In the genomic region with DNA sequence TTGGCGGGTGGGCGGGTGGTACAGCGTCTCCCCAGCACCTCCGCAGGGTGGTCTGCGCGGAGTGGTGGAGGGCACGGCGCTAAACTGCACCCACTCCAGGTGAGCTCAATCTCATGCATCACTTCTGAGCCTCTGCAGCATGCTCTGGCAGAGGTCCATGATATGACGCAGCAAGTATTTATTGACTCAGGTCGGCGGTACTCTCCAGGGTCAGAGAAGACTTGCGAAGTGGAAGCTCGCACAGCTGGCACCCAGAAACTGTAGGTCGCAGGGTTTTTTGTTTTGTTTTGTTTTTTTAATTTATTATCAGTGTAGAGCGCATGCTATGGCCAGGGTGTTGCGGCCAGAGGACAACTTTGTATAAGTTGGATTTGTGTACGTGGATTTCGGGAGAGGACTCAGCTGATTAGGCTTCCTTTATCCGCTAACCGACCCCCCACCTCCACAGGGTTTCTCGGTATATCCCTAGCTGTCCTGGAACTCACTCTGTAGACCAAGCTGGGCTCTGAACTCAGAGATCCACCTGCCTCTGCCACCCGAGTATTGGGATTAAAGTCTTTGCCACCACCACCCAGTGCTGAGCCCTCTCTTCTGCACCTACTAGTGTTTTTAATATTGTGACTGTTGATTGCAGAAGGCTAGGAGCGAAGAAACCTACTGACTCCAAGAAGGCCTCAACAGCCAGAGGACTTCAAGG, we compare ENCODE assay signal across 8 mouse cellular contexts. TPM values are rescaled to one million over a fixed set of nuclear protein-coding genes. Genes with fewer than 3 reads are reported as not detected.
DNase-seq lines count a peak whose midpoint lies in the region; ATAC-seq and TF ChIP-seq lines count a peak whose summit lies in the region.

No protein-coding gene starts in this region.

- WGBS in lung, embryonic 14.5 days, result 2% methylated on average over 23 of the region's 23 CpGs
- WGBS in neural tube, embryonic 15.5 days, result 5% methylated on average over 23 of the region's 23 CpGs

- ATAC-seq in lung, embryonic 14.5 days (ENCODE audit: insufficient read depth), result no peak; the same call in 1 of the 2 replicates
- peak; percentile 13 for ATAC-seq in neural tube, embryonic 15.5 days (ENCODE audit: low FRiP score)

- TF ChIP-seq CTCF in ES-Bruce4 (IDR thresholded peaks at IDR 0.05; ENCODE audit: low read depth, low read length), result no peak
- TF ChIP-seq CTCF in lung, embryonic 14.5 days (IDR thresholded peaks at IDR 0.05; ENCODE audit: low read depth), result no peak

- no peaks in the 10 kb centered on the region for H3K4me1 ChIP-seq in ES-Bruce4 (ENCODE audit: control insufficient read depth, insufficient read depth, low read length)
- H3K4me1 ChIP-seq in lung, embryonic 14.5 days (ENCODE audit: insufficient read depth), result peaks cover 15% of the 10 kb centered on the region; the same call in 1 of the 2 replicates
- H3K4me1 ChIP-seq in neural tube, embryonic 15.5 days, result peaks cover 43% of the 10 kb centered on the region

- TF ChIP-seq EP300 in ES-Bruce4 (IDR thresholded peaks at IDR 0.05; ENCODE audit: insufficient read depth, low read depth, low read length), result no peak

- peak; percentile 63 for DNase-seq in 3134 (ENCODE audit: extremely low read depth, insufficient read length, low spot score)
- peak; percentile 88 for DNase-seq in cerebellum, adult 9-11 months
- peak; percentile 69 to 78 for DNase-seq in heart, adult 9 months (ENCODE audit: low spot score in 2 of 2)
- peak; percentile 77 to 79 for DNase-seq in kidney, adult 8-10 months
- peak; percentile 85 for DNase-seq in lung, embryonic 14.5 days
- DNase-seq in layer of hippocampus, postnatal 36 days, result no peak

- H3K36me3 ChIP-seq in ES-Bruce4 (ENCODE audit: control insufficient read depth, insufficient read depth, low read length, poor library complexity, severe bottlenecking), result no peaks in the 10 kb centered on the region
- H3K36me3 ChIP-seq in lung, embryonic 14.5 days (ENCODE audit: insufficient read depth), result no peaks in the 10 kb centered on the region
- H3K36me3 ChIP-seq in neural tube, embryonic 15.5 days, result no peaks in the 10 kb centered on the region

- H3K27ac ChIP-seq in ES-Bruce4 (ENCODE audit: insufficient read depth, low read length), result no peak overlapping the region
- peak overlapping the region; percentile 42 for H3K27ac ChIP-seq in lung, embryonic 14.5 days (ENCODE audit: low read depth)
- H3K27ac ChIP-seq in neural tube, embryonic 15.5 days (replicated peaks), result peak overlapping the region; percentile 78

- H3K9ac ChIP-seq in ES-Bruce4 (ENCODE audit: low read depth, poor library complexity, severe bottlenecking), result peak overlapping the region; percentile 54
- peak overlapping the region; percentile 27 for H3K9ac ChIP-seq in lung, embryonic 14.5 days
- H3K9ac ChIP-seq in neural tube, embryonic 15.5 days (replicated peaks), result peak overlapping the region; percentile 45

- TF ChIP-seq POLR2A in ES-Bruce4 (IDR thresholded peaks at IDR 0.05; ENCODE audit: insufficient read depth, low read length), result no peak

- H3K27me3 ChIP-seq in ES-Bruce4 (ENCODE audit: control insufficient read depth, insufficient read depth, low read length, poor library complexity, severe bottlenecking), result no peaks in the 10 kb centered on the region
- no peaks in the 10 kb centered on the region for H3K27me3 ChIP-seq in lung, embryonic 14.5 days (ENCODE audit: insufficient read depth, low read length)
- H3K27me3 ChIP-seq in neural tube, embryonic 15.5 days (replicated peaks), result no peaks in the 10 kb centered on the region; the same call in 1 of the 2 replicates

- H3K4me2 ChIP-seq in lung, embryonic 14.5 days, result peak overlapping the region; percentile 90
- H3K4me2 ChIP-seq in neural tube, embryonic 15.5 days, result peak overlapping the region; percentile 86

- H3K4me3 ChIP-seq in ES-Bruce4 (ENCODE audit: low read depth, low read length), result peak overlapping the region; percentile 71
- peak overlapping the region; percentile 87 for H3K4me3 ChIP-seq in lung, embryonic 14.5 days (ENCODE audit: low read depth, low read length)
- peak overlapping the region; percentile 92 for H3K4me3 ChIP-seq in neural tube, embryonic 15.5 days (replicated peaks)

- H3K9me3 ChIP-seq in ES-Bruce4 (replicated peaks; ENCODE audit: control insufficient read depth, insufficient read depth, low read length, poor library complexity, severe bottlenecking), result no peaks in the 10 kb centered on the region
- no peaks in the 10 kb centered on the region for H3K9me3 ChIP-seq in lung, embryonic 14.5 days (ENCODE audit: low read depth, low read length)
- no peaks in the 10 kb centered on the region for H3K9me3 ChIP-seq in neural tube, embryonic 15.5 days (replicated peaks)

RNA-seq across cellular contexts. Expression of gene Pkd1, which starts 0.6 kb away (rescaled TPM):
- 13.0 and 14.8 TPM in 2 replicates for polyA plus RNA-seq in ES-Bruce4 (2011; ENCODE audit: insufficient read depth, insufficient read length, low read depth, missing spikeins)
- polyA plus RNA-seq in lung, embryonic 14.5 days (2014; fragmentation: Nextera tagmentation; extraction: Ambion mirVana), result 27.6 and 34.0 TPM in 2 replicates
- 31.2 and 31.7 TPM in 2 replicates for polyA plus RNA-seq in neural tube, embryonic 15.5 days (2015; fragmentation: Nextera tagmentation; extraction: Ambion mirVana)
- total RNA-seq in layer of hippocampus, postnatal 36 days (2021), result 10 to 100 TPM; 84.9 to 95.3 TPM

RNA-seq across cellular contexts. Expression of gene Rab26, which starts 15.1 kb away (rescaled TPM):
- polyA plus RNA-seq in ES-Bruce4 (2011; ENCODE audit: insufficient read depth, insufficient read length, low read depth, missing spikeins), result 1.2 and 1.5 TPM in 2 replicates
- 2.8 and 3.1 TPM in 2 replicates for polyA plus RNA-seq in lung, embryonic 14.5 days (2014; fragmentation: Nextera tagmentation; extraction: Ambion mirVana)
- polyA plus RNA-seq in neural tube, embryonic 15.5 days (2015; fragmentation: Nextera tagmentation; extraction: Ambion mirVana), result 6.1 and 9.1 TPM in 2 replicates
- total RNA-seq in layer of hippocampus, postnatal 36 days (2021), result 10 to 100 TPM; 72.9 to 76.8 TPM

RNA-seq across cellular contexts. Expression of gene Traf7, which starts 21.3 kb away (rescaled TPM):
- polyA plus RNA-seq in ES-Bruce4 (2011; ENCODE audit: insufficient read depth, insufficient read length, low read depth, missing spikeins), result 145 and 168 TPM in 2 replicates
- polyA plus RNA-seq in lung, embryonic 14.5 days (2014; fragmentation: Nextera tagmentation; extraction: Ambion mirVana), result 103 and 106 TPM in 2 replicates
- polyA plus RNA-seq in neural tube, embryonic 15.5 days (2015; fragmentation: Nextera tagmentation; extraction: Ambion mirVana), result 83.2 and 89.4 TPM in 2 replicates
- total RNA-seq in layer of hippocampus, postnatal 36 days (2021), result 10 to 100 TPM; 86.7 to 95.1 TPM

Comparison
In these comparisons a context has a peak if more than half of its experiments do, and no peak if none do; other contexts are left out.
1. DNase-seq: peak in 3134 (single experiment), cerebellum, adult 9-11 months (single experiment), heart, adult 9 months (2 of 2), kidney, adult 8-10 months (2 of 2) and lung, embryonic 14.5 days (single experiment); none in layer of hippocampus, postnatal 36 days (0 of 2).
2. Peak in every context shown above with its lines, with median percentiles within 50 percentile points of each other: H3K4me3 ChIP-seq and H3K9ac ChIP-seq.